Mouse (Mus musculus) left cerebral cortex, adult 18-20 months (tissue): ENCODE measurements at regions not wholly inside any gene's neighbourhood (a gene's known extent, or its start where the extent isn't known, plus 50 kb on each side); places are given as distances from the start of the nearest gene placed in this dataset.
"Not testable (repeated sequence)": the region's sequence is repeated elsewhere in the genome, so short reads cannot be mapped to it uniquely, and the experiment has no call there.

ENCODE experiments used
- DNase-seq, 2 experiments: peaks; one replicate each; pipeline ENCODE4 v3.0.0; 2021 to 2022; ENCODE audit warnings: low spot score in 2 of 2, mixed read lengths in 1 of 2

DNA sequence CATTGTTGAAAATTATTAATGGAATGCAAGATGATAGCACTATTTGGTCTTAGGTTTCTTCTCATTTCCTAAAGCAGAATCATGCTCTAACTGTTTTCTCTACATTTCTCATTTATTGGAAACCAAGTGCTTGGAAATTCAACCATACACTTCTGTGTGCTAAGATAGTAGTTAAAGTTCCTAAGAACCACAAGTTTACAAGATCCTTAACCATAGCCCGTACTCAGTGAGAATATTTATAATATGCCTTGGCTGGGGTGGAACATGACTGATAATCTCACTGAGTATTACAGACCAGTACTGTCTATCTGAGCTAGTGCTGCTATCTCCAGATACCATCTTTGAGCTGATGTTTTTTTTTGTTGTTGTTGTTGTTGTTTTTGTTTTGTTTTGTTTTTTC, 236.9 kb upstream of the Tmem196 start:
- DNase-seq = not testable (repeated sequence)

DNA sequence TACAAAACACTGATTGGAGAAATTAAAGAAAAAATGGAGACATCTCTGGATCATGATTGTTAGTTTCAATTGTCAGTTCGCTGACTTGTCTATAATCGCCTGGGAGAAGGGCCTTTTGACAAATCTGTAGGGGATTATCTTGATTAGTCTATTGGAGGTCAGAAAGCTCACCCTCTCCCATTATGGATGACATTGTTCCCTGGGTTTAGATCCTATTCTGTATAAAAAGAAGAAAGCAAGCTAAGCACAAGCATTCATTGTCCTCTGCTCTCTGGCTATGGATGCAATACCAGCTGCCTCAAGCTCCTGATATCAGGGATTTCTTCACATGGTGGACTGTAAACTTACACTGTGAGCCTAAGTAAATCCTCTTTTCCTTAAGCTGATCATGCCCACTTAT, 214.8 kb upstream of the Tmem196 start:
- DNase-seq = no peak

DNA sequence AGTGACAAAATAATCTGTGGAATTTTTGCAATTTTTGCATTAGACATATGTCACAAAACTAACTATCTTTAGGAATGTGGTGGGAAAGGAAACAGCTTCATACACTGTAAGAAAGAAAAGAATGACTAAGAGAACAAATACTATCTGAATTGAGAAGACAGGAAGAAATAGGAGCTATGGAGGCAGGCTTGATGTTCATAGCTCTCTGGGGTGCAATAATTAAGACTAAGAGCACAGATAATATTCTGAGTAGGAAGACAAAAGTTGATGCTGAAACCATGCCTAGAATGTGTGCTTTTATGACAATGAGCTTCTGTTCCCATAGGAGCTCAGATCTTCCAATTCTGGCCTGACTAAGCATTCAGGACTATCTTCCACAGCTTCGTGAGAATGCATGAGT, 183.0 kb upstream of the Tmem196 start:
- DNase-seq = no peak

GRCm38 (mm10) chr12:119763292-119763976, 182.2 kb upstream of the Tmem196 start:
- no peak for DNase-seq

DNA sequence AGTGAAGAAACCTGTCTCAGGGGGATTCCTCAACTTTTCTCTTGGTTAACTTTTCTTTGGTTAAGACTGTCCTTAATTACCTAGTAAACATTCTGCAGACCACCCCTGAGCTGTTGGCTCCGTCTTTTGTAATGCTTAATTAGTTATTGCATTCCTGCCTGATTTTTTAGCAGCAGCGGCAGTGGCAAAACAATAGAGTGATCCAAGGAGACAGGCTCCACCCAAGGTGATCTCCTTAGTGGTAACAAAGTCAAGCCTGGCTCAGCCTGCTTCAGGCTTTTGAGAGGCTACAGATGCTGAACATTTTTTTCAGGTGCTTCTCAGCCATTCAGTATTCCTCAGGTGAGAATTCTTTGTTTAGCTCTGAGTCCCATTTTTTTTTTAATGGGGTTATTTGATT, 168.1 kb upstream of the Tmem196 start:
- DNase-seq = no peak

- no peak for DNase-seq
Measured at GRCm38 (mm10) chr12:119807692-119808091, 137.9 kb upstream of the Tmem196 start.

- DNase-seq = no peak
Measured at GRCm38 (mm10) chr12:119816225-119816624, 129.4 kb upstream of the Tmem196 start.

GRCm38 (mm10) chr12:119839119-119839518, 106.5 kb upstream of the Tmem196 start:
- peak in 1 of 2 experiments; percentile 1 for DNase-seq

DNA sequence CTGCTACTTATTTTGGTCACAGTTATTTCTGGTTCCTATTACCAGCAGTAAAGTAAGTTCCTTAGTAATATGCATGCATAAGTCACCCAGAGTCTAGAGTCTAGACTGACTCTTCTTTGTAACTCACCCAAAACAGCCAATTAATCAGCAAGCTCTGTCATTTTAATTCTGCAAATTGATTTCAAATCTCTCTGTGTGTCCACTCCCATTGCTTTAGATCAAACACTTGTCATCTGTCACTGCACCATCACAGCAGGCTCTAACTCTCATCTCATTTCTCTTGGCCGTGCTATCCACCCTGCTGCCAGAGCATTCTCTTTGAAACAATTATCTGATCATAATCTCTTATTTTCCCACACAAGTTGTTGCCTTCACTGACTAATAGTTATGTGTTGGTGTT, 63.9 kb upstream of the Tmem196 start:
- no peak for DNase-seq

GRCm38 (mm10) chr12:119890030-119890429, 55.6 kb upstream of the Tmem196 start:
- no peak for DNase-seq
